Mouse (Mus musculus): ENCODE measurements at regions not wholly inside any gene's neighbourhood (a gene's known extent, or its start where the extent isn't known, plus 50 kb on each side); places are given as distances from the start of the nearest gene placed in this dataset.

DNA sequence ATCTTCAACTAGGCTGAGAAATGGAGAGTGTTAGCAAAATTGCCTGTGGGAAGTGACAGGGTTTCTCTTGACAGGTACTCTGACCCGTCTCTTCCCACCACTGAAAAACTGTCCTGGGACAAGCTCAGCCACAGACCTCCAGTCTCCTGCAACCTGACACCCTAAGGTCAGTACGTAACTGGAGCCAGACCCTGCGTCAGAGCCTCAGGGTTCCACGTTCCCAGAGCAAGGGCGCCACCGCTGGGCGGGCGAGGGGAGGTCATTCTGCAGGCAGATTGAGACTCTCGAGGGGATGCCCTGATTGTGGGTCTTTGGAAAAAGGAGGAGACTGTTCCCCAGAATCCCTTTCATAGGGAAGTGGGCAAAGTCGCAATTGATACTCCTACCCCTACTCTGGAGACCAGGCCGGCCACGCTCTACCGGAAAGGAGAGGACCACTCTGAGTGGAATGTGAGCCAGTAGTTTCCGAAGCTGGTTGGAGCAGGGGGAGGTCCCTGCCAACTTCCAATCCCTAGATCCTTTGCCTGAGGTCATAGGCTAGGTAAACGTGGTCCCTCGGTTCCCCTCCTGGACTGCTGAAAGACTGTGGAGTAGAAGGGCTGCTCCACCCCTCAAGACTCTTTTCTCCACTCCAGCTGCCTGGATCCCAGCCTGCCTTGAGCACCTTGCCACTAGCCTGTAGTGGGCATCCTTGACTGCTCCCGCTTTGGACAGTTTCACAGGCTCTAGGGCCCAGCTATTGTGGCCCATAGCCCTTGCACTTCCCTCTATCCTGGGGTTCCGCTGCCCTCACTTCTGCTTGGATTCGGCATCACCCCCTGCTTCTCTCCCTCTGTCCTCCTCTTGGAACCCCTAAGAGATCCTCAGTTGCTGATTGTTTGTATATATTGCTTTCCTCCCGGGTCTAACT is 61.0 kb upstream of the Lpcat1 start:
- H3K27me3 ChIP-seq (replicated peaks; ENCODE audit: control insufficient read depth, insufficient read depth, low read length), result no peaks in the 10 kb centered on the region; the same call in 1 of the 2 replicates
- DNase-seq, result peak; percentile 23
- no peak overlapping the region for H3K27ac ChIP-seq (ENCODE audit: insufficient read depth, low read depth, low read length)
- H3K4me1 ChIP-seq (ENCODE audit: control insufficient read depth, insufficient read depth, low read length), result no peaks in the 10 kb centered on the region
- H3K4me3 ChIP-seq (ENCODE audit: insufficient read depth, low read depth, low read length), result no peak overlapping the region
- WGBS, result 17% methylated on average over 20 of the region's 20 CpGs
- H3K36me3 ChIP-seq (ENCODE audit: control insufficient read depth, insufficient read depth, low read length), result no peaks in the 10 kb centered on the region
- TF ChIP-seq CTCF (conservative IDR thresholded peaks at IDR 0.05; ENCODE audit: insufficient read depth, insufficient read length, low read depth, low read length) (peak; percentile 55), POLR2A (IDR thresholded peaks at IDR 0.05; ENCODE audit: low read depth, low read length) (no peak)

DNA sequence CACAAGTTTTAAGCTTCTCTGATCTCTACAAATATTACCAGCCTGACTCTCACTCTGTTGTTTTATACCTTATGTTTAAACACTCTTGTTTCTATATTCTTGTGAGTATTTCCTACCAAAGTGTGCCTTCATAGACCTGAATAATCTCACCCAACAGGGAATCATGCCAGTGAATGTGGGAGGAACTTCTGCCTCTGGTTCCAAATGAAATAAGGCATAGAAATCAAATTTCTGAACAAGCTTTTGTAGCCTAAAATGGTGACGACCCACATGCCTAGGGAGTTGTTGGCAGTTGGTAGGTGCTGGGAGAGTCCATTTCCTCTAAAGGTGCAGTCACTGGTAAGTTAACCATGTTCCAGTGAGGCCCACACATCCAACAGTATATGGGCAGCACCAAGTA is 66.1 kb upstream of the Lpcat1 start:
- Histone ChIP-seq H3K27me3 (replicated peaks; ENCODE audit: control insufficient read depth, insufficient read depth, low read length) (no peaks in the 10 kb centered on the region), H3K4me1 (ENCODE audit: control insufficient read depth, insufficient read depth, low read length) (no peaks in the 10 kb centered on the region), H3K36me3 (ENCODE audit: control insufficient read depth, insufficient read depth, low read length) (no peaks in the 10 kb centered on the region), H3K4me3 (ENCODE audit: insufficient read depth, low read depth, low read length) (no peak overlapping the region), H3K27ac (ENCODE audit: insufficient read depth, low read depth, low read length) (no peak overlapping the region)
- WGBS, result 77% methylated on average over 1 of the region's 1 CpGs
- TF ChIP-seq POLR2A (IDR thresholded peaks at IDR 0.05; ENCODE audit: low read depth, low read length) (no peak), CTCF (conservative IDR thresholded peaks at IDR 0.05; ENCODE audit: insufficient read depth, insufficient read length, low read depth, low read length) (no peak)
- DNase-seq, result no peak

DNA sequence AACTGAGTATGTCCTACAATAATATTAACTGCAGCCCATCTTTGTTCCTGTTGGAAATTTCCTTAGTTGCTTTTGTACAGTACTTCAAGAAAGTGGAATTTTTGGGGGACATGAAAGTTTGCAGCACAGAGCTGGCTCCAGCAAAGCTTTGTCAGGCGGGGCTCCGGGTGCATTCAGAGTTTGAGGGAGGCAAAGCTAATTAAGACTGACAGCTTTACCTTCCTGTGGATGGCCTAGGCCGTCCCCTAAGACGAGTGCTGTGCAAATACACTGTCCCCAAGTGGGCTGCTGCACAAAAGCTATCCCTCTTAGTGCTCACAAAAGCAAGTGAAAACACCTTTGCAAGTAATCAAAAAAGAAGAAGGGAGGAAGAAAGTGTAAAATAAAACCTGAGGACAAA is 68.7 kb upstream of the Ndufs6 start:
- H3K4me3 ChIP-seq (ENCODE audit: insufficient read depth, low read depth, low read length), result no peak overlapping the region
- H3K36me3 ChIP-seq (ENCODE audit: control insufficient read depth, insufficient read depth, low read length), result no peaks in the 10 kb centered on the region; the same call in 1 of the 2 replicates
- H3K27ac ChIP-seq (ENCODE audit: insufficient read depth, low read depth, low read length), result no peak overlapping the region
- no peaks in the 10 kb centered on the region for H3K4me1 ChIP-seq (ENCODE audit: control insufficient read depth, insufficient read depth, low read length)
- no peak for TF ChIP-seq CTCF (conservative IDR thresholded peaks at IDR 0.05; ENCODE audit: insufficient read depth, insufficient read length, low read depth, low read length)
- no peak for TF ChIP-seq POLR2A (IDR thresholded peaks at IDR 0.05; ENCODE audit: low read depth, low read length)
- no peaks in the 10 kb centered on the region for H3K27me3 ChIP-seq (replicated peaks; ENCODE audit: control insufficient read depth, insufficient read depth, low read length)
- 31% methylated on average over 4 of the region's 4 CpGs for WGBS
- no peak for DNase-seq

DNA sequence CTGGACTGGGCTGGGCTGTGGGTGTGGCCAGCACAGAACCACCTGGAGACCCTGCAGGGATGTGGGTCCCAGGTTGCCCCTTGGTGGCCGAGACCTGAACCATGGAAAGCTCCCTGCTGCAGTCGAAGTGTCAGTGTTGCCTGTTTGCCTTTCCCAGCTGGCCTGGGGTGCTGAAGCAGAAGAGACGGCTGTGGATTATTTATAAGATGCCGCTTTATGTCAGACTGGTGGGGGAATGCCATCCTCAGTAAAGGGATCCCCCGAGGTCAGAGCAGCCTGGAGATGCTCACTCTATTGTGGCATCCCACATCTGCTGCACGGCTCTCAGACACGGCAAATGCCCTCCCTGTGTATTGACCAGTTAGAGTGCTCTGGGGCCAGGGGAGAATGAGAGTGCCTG is 67.5 kb upstream of the Ndufs6 start:
- no peak for DNase-seq
- TF ChIP-seq CTCF (conservative IDR thresholded peaks at IDR 0.05; ENCODE audit: insufficient read depth, insufficient read length, low read depth, low read length), result no peak
- TF ChIP-seq POLR2A (IDR thresholded peaks at IDR 0.05; ENCODE audit: low read depth, low read length), result no peak
- 57% methylated on average over 7 of the region's 7 CpGs for WGBS
- Histone ChIP-seq H3K27me3 (replicated peaks; ENCODE audit: control insufficient read depth, insufficient read depth, low read length) (no peaks in the 10 kb centered on the region), H3K4me3 (ENCODE audit: insufficient read depth, low read depth, low read length) (no peak overlapping the region), H3K27ac (ENCODE audit: insufficient read depth, low read depth, low read length) (no peak overlapping the region), H3K4me1 (ENCODE audit: control insufficient read depth, insufficient read depth, low read length) (no peaks in the 10 kb centered on the region), H3K36me3 (ENCODE audit: control insufficient read depth, insufficient read depth, low read length) (no peaks in the 10 kb centered on the region; the same call in 1 of the 2 replicates)

DNA sequence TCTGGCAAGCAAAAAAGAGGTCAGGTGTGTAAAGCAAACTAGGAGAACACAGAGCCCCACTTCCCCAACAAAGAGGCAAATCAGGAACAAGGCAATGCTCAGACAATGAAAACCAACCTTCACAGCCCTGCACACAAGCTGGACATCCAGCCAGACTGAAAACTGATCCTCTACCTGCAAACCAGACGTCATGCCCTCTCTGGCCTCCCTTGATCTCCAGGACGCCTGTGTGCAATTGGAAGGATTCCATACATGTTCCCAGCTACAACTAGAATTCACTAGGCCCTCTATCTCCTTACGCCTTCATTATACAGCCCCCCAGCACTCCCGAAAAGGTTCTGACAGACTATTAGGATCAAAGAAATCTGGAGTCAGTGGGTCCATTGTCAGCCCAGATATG is 60.7 kb upstream of the Ndufs6 start:
- DNase-seq, result no peak
- 64% methylated on average over 4 of the region's 4 CpGs for WGBS
- H3K4me1 ChIP-seq (ENCODE audit: control insufficient read depth, insufficient read depth, low read length), result no peaks in the 10 kb centered on the region
- no peak overlapping the region for H3K27ac ChIP-seq (ENCODE audit: insufficient read depth, low read depth, low read length)
- H3K27me3 ChIP-seq (replicated peaks; ENCODE audit: control insufficient read depth, insufficient read depth, low read length), result no peaks in the 10 kb centered on the region
- no peak overlapping the region for H3K4me3 ChIP-seq (ENCODE audit: insufficient read depth, low read depth, low read length)
- H3K36me3 ChIP-seq (ENCODE audit: control insufficient read depth, insufficient read depth, low read length), result no peaks in the 10 kb centered on the region; the same call in 1 of the 2 replicates
- no peak for TF ChIP-seq CTCF (conservative IDR thresholded peaks at IDR 0.05; ENCODE audit: insufficient read depth, insufficient read length, low read depth, low read length)
- TF ChIP-seq POLR2A (IDR thresholded peaks at IDR 0.05; ENCODE audit: low read depth, low read length), result no peak

DNA sequence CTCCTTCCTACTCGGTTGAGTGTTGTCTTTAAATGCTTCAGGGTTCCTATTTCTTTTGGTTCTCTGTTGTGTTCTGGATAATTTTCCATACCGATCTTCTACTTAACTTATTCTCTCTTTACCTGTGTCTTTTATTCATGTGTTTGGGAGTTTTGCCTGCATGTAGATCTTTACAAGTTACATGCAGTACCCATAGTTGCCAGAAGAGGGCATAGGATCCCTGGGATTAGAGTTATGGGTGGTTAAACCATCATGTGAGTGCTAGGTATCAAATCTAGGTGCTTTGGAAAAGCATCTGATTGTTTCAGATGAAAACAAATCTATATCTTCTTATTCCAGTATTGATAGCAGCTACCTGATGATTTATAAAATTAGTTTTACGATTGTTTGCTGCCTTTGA is 55.2 kb upstream of the Ndufs6 start:
- peak; percentile 39 for DNase-seq
- Histone ChIP-seq H3K4me3 (ENCODE audit: insufficient read depth, low read depth, low read length) (no peak overlapping the region), H3K27me3 (replicated peaks; ENCODE audit: control insufficient read depth, insufficient read depth, low read length) (no peaks in the 10 kb centered on the region), H3K36me3 (ENCODE audit: control insufficient read depth, insufficient read depth, low read length) (no peaks in the 10 kb centered on the region), H3K27ac (ENCODE audit: insufficient read depth, low read depth, low read length) (no peak overlapping the region), H3K4me1 (ENCODE audit: control insufficient read depth, insufficient read depth, low read length) (no peaks in the 10 kb centered on the region)
- WGBS, result 72% methylated on average over 3 of the region's 3 CpGs
- TF ChIP-seq POLR2A (IDR thresholded peaks at IDR 0.05; ENCODE audit: low read depth, low read length) (no peak), CTCF (conservative IDR thresholded peaks at IDR 0.05; ENCODE audit: insufficient read depth, insufficient read length, low read depth, low read length) (no peak)

All from kidney, adult 2 months (tissue).